Mouse (Mus musculus): ENCODE measurements around the gene Ly6g6e. TPM values are rescaled to one million over a fixed set of nuclear protein-coding genes. Genes with fewer than 3 reads are reported as not detected.

Ly6g6e gene
- total and polyA plus RNA-seq, 3 experiments = 0.23 TPM; not detected in 2

- H3K36me3 ChIP-seq (ENCODE audit: control insufficient read depth in 1 of 2, insufficient read depth in 2 of 2, low read length in 2 of 2) = peaks cover 0 to 44% of the 10 kb centered on the region in 2 experiments; a peak in 2 of 4 replicates
- no peaks in the 10 kb centered on the region for H3K9me3 ChIP-seq (replicated peaks; ENCODE audit: insufficient read depth, low read length)
- peaks cover 20 to 58% of the 10 kb centered on the region in 2 experiments for H3K4me1 ChIP-seq (ENCODE audit: control insufficient read depth in 1 of 2, insufficient read depth in 2 of 2, low read length in 2 of 2)
- DNase-seq (ENCODE audit: low read depth, low spot score) = no peak
- 0 out of 2 replicates have a peak overlapping the region, but pooled peaks have one; percentile 13 for H3K27ac ChIP-seq (ENCODE audit: control insufficient read depth, low read depth, low read length)
- H3K27me3 ChIP-seq (ENCODE audit: control insufficient read depth in 1 of 2, insufficient read depth in 2 of 2, low read length in 2 of 2) = no peaks in the 10 kb centered on the region
- TF ChIP-seq RCOR1 (IDR thresholded peaks at IDR 0.05; ENCODE audit: low read depth, low read length) (no peak), E2F4 (IDR thresholded peaks at IDR 0.05; ENCODE audit: borderline replicate concordance, low read depth, low read length) (no peak), HCFC1 (IDR thresholded peaks at IDR 0.05; ENCODE audit: low read depth, low read length) (no peak), SMC3 (IDR thresholded peaks at IDR 0.05; ENCODE audit: low read depth, low read length) (no peak), MAFK (IDR thresholded peaks at IDR 0.05; ENCODE audit: borderline replicate concordance, low read depth, low read length) (no peak), USF2 (IDR thresholded peaks at IDR 0.05; ENCODE audit: borderline replicate concordance in 1 of 2, insufficient read depth in 1 of 2, low read depth in 1 of 2, low read length in 2 of 2) (no peak), POLR2AphosphoS2 (IDR thresholded peaks at IDR 0.05; ENCODE audit: low read length) (no peak), MAX (IDR thresholded peaks at IDR 0.05; ENCODE audit: low read length) (no peak), NRF1 (IDR thresholded peaks at IDR 0.05; ENCODE audit: insufficient read depth, low read depth, low read length, poor library complexity, severe bottlenecking) (no peak), MYB (IDR thresholded peaks at IDR 0.05; ENCODE audit: low read depth, low read length) (no peak), TBP (IDR thresholded peaks at IDR 0.05; ENCODE audit: low read depth, low read length) (no peak), GATA1 (IDR thresholded peaks at IDR 0.05; ENCODE audit: low read depth, low read length) (no peak), MAZ (IDR thresholded peaks at IDR 0.05; ENCODE audit: low read depth, low read length) (no peak), ETS1 (IDR thresholded peaks at IDR 0.05; ENCODE audit: low read depth, low read length) (no peak), EP300 (IDR thresholded peaks at IDR 0.05; ENCODE audit: low read depth in 1 of 2, low read length in 2 of 2) (no peak), POLR2AphosphoS5 (IDR thresholded peaks at IDR 0.05; ENCODE audit: borderline replicate concordance, low read depth, low read length) (no peak), TAL1 (IDR thresholded peaks at IDR 0.05; ENCODE audit: low read length) (no peak)
- H3K79me2 ChIP-seq (ENCODE audit: control insufficient read depth, insufficient read depth, low read length, poor library complexity) = no peaks in the 10 kb centered on the region
- H3K4me3 ChIP-seq (ENCODE audit: control insufficient read depth in 1 of 2, insufficient read depth in 1 of 2, low read depth in 2 of 2, low read length in 2 of 2) = no peak overlapping the region
- H3K9ac ChIP-seq (ENCODE audit: control insufficient read depth, low read depth, low read length, poor library complexity, severe bottlenecking) = no peak overlapping the region
Measured at GRCm38 (mm10) chr17:35082841-35083576, 6.3 kb downstream of the Ly6g6e start.

DNA sequence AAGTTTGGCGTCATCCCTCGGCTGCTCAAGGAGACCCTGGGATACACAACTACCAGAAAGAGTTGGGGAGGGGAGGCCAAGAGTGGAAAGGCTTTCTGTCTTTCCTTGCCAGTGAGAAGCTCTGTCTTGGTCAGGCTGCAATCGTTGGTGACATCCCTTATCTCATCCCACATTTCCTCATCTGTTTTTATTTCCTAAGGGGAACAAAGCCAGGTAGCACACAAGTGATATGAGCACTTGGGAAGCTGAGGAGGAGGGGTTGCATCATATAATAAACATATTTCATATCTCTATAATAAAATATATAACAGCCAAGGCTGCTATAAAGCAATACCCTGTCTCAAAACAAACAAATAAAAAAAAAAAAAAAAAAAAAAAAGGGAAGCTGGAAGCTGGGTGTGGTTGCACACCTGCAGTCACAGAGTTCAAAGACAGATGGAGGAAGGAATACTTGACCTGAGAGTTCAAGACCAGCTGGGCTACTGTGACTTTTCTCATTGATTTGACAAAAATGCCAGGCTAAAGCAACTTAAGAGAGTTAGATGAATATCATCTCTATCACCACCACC lies 7.3 kb downstream of the Ly6g6e start:
- Histone ChIP-seq H3K9me3 (replicated peaks; ENCODE audit: insufficient read depth, low read length) (no peaks in the 10 kb centered on the region), H3K27me3 (ENCODE audit: control insufficient read depth in 1 of 2, insufficient read depth in 2 of 2, low read length in 2 of 2) (no peaks in the 10 kb centered on the region), H3K79me2 (ENCODE audit: control insufficient read depth, insufficient read depth, low read length, poor library complexity) (no peaks in the 10 kb centered on the region), H3K36me3 (ENCODE audit: control insufficient read depth in 1 of 2, insufficient read depth in 2 of 2, low read length in 2 of 2) (peaks cover 0 to 41% of the 10 kb centered on the region in 2 experiments; a peak in 2 of 4 replicates), H3K9ac (ENCODE audit: control insufficient read depth, low read depth, low read length, poor library complexity, severe bottlenecking) (no peak overlapping the region), H3K27ac (ENCODE audit: control insufficient read depth, low read depth, low read length) (peak overlapping the region; percentile 31), H3K4me3 (ENCODE audit: control insufficient read depth in 1 of 2, insufficient read depth in 1 of 2, low read depth in 2 of 2, low read length in 2 of 2) (no peak overlapping the region), H3K4me1 (ENCODE audit: control insufficient read depth in 1 of 2, insufficient read depth in 2 of 2, low read length in 2 of 2) (peaks cover 18 to 58% of the 10 kb centered on the region in 2 experiments)
- DNase-seq (ENCODE audit: low read depth, low spot score) = no peak
- TF ChIP-seq TAL1 (IDR thresholded peaks at IDR 0.05; ENCODE audit: low read length) = no peak
- TF ChIP-seq RAD21 (IDR thresholded peaks at IDR 0.05; ENCODE audit: low read depth, low read length) = no peak
- TF ChIP-seq MAX (IDR thresholded peaks at IDR 0.05; ENCODE audit: low read length) = no peak
- peak; percentile 58 to 61 for TF ChIP-seq EP300 (IDR thresholded peaks at IDR 0.05; ENCODE audit: low read depth in 1 of 2, low read length in 2 of 2)
- no peak for TF ChIP-seq GABPA (IDR thresholded peaks at IDR 0.05; ENCODE audit: low read depth, low read length)
- no peak for TF ChIP-seq POLR2AphosphoS5 (IDR thresholded peaks at IDR 0.05; ENCODE audit: borderline replicate concordance, low read depth, low read length)
- TF ChIP-seq MYC (IDR thresholded peaks at IDR 0.05; ENCODE audit: low read depth, low read length) = no peak
- TF ChIP-seq GATA1 (IDR thresholded peaks at IDR 0.05; ENCODE audit: low read depth, low read length) = peak; percentile 63
- peak; percentile 41; the same call in 1 of the 2 replicates for TF ChIP-seq TCF12 (IDR thresholded peaks at IDR 0.05; ENCODE audit: low read depth, low read length)
- 0 out of 2 replicates have a peak, but pooled peaks have one; percentile 50 for TF ChIP-seq ETS1 (IDR thresholded peaks at IDR 0.05; ENCODE audit: low read depth, low read length)
- TF ChIP-seq CHD2 (IDR thresholded peaks at IDR 0.05; ENCODE audit: low read length) = no peak
- no peak for TF ChIP-seq MAFK (IDR thresholded peaks at IDR 0.05; ENCODE audit: borderline replicate concordance, low read depth, low read length)
- no peak for TF ChIP-seq MAZ (IDR thresholded peaks at IDR 0.05; ENCODE audit: low read depth, low read length)
- TF ChIP-seq RCOR1 (IDR thresholded peaks at IDR 0.05; ENCODE audit: low read depth, low read length) = 0 out of 2 replicates have a peak, but pooled peaks have one; percentile 9
- no peak for TF ChIP-seq MEF2A (IDR thresholded peaks at IDR 0.05; ENCODE audit: extremely low read depth, insufficient replicate concordance, low read depth, low read length, poor library complexity, severe bottlenecking)
- TF ChIP-seq TBP (IDR thresholded peaks at IDR 0.05; ENCODE audit: low read depth, low read length) = no peak
- TF ChIP-seq E2F4 (IDR thresholded peaks at IDR 0.05; ENCODE audit: borderline replicate concordance, low read depth, low read length) = no peak
- TF ChIP-seq SMC3 (IDR thresholded peaks at IDR 0.05; ENCODE audit: low read depth, low read length) = no peak
- no peak for TF ChIP-seq USF1 (IDR thresholded peaks at IDR 0.05; ENCODE audit: low read depth, low read length)
- no peak for TF ChIP-seq MYB (IDR thresholded peaks at IDR 0.05; ENCODE audit: low read depth, low read length)
- TF ChIP-seq SIN3A (IDR thresholded peaks at IDR 0.05; ENCODE audit: low read length) = peak; percentile 56
